Mouse (Mus musculus) heart, postnatal 4 days (tissue): ENCODE data around the gene Cadm1. TPM values are rescaled to one million over a fixed set of nuclear protein-coding genes. Genes with fewer than 3 reads are reported as not detected.

Experiments
- DNase-seq: peaks from one replicate; pipeline ENCODE4 v3.0.0; 2021
- total RNA-seq, 2 experiments: library from RNA; stranded (reverse); gene quantifications; 2 replicates each; pipeline ENCODE4 v1.2.3; 2021

Cadm1 gene
- total RNA-seq, 2 experiments from 2014 or later, result 4.2 to 4.6 TPM

- DNase-seq, result no peak
These were observed 273.6 kb downstream of the Cadm1 start for GRCm38 (mm10) chr9:47803531-47804105.

GRCm38 (mm10) chr9:47805658-47806057 is 275.7 kb downstream of the Cadm1 start:
- DNase-seq, result no peak

- no peak for DNase-seq
These were observed 295.7 kb downstream of the Cadm1 start for GRCm38 (mm10) chr9:47825668-47826067.

- peak; percentile 11 for DNase-seq
These were observed 298.8 kb downstream of the Cadm1 start for GRCm38 (mm10) chr9:47828762-47829161.

- DNase-seq, result no peak
These were observed 299.2 kb downstream of the Cadm1 start for GRCm38 (mm10) chr9:47829204-47829603.

GRCm38 (mm10) chr9:47829846-47830245 is 299.9 kb downstream of the Cadm1 start:
- no peak for DNase-seq

- DNase-seq, result no peak
These were observed 301.4 kb downstream of the Cadm1 start for GRCm38 (mm10) chr9:47831412-47831811.

GRCm38 (mm10) chr9:47838170-47838569 is 308.2 kb downstream of the Cadm1 start:
- DNase-seq, result no peak

GRCm38 (mm10) chr9:47838890-47839691 is 309.1 kb downstream of the Cadm1 start:
- no peak for DNase-seq

- DNase-seq, result no peak
These were observed 309.7 kb downstream of the Cadm1 start for GRCm38 (mm10) chr9:47839692-47840025.

GRCm38 (mm10) chr9:47843328-47843727 is 313.4 kb downstream of the Cadm1 start:
- no peak for DNase-seq

GRCm38 (mm10) chr9:47846275-47846674 is 316.3 kb downstream of the Cadm1 start:
- DNase-seq, result no peak

GRCm38 (mm10) chr9:47846926-47847325 is 317.0 kb downstream of the Cadm1 start:
- DNase-seq, result no peak

GRCm38 (mm10) chr9:47847797-47848196 is 317.8 kb downstream of the Cadm1 start:
- no peak for DNase-seq

GRCm38 (mm10) chr9:47848745-47849144 is 318.8 kb downstream of the Cadm1 start:
- no peak for DNase-seq

GRCm38 (mm10) chr9:47856311-47856710 is 326.3 kb downstream of the Cadm1 start:
- peak; percentile 18 for DNase-seq

- DNase-seq, result no peak
These were observed 327.3 kb downstream of the Cadm1 start for GRCm38 (mm10) chr9:47857235-47857634.

GRCm38 (mm10) chr9:47858134-47858533 is 328.2 kb downstream of the Cadm1 start:
- no peak for DNase-seq

GRCm38 (mm10) chr9:47858778-47859395 is 328.9 kb downstream of the Cadm1 start:
- no peak for DNase-seq

GRCm38 (mm10) chr9:47860994-47861393 is 331.0 kb downstream of the Cadm1 start:
- DNase-seq, result no peak

GRCm38 (mm10) chr9:47861783-47862182 is 331.8 kb downstream of the Cadm1 start:
- DNase-seq, result no peak

GRCm38 (mm10) chr9:47866001-47866400 is 336.0 kb downstream of the Cadm1 start:
- DNase-seq, result no peak

GRCm38 (mm10) chr9:47867474-47867873 is 337.5 kb downstream of the Cadm1 start:
- no peak for DNase-seq

- DNase-seq, result no peak
These were observed 339.7 kb downstream of the Cadm1 start for GRCm38 (mm10) chr9:47869661-47870060.
